Mouse (Mus musculus) bone marrow macrophage, adult 2 months (primary cell): ENCODE data around the gene Ints12.

Source experiments
- CTCF ChIP-seq: IDR thresholded peaks from 2 replicates; pipeline ENCODE4 v1.5.1; 2012; ENCODE audit warnings: low read depth, mild to moderate bottlenecking, low read length, moderate library complexity
- POLR2A ChIP-seq: IDR thresholded peaks from 2 replicates; pipeline ENCODE4 v1.6.1; 2012; ENCODE audit warnings: mild to moderate bottlenecking, low read depth, low read length, borderline replicate concordance

- TF ChIP-seq CTCF = no peak
- TF ChIP-seq POLR2A = no peak
These were observed 20.1 kb downstream of the Ints12 start for GRCm38 (mm10) chr3:133111741-133112140.
